Mouse (Mus musculus) left cerebral cortex, adult 11 months (tissue): ENCODE data around the gene Wdfy3.
A peak's percentile ranks its signal among the peaks of the same experiment; 100 is the strongest.
"Not testable (repeated sequence)": the region's sequence is repeated elsewhere in the genome, so short reads cannot be mapped to it uniquely, and the experiment has no call there.

Experiments
- DNase-seq: peaks from one replicate; pipeline ENCODE4 v3.0.0; 2022; ENCODE audit warnings: low spot score

Wdfy3 gene

DNA sequence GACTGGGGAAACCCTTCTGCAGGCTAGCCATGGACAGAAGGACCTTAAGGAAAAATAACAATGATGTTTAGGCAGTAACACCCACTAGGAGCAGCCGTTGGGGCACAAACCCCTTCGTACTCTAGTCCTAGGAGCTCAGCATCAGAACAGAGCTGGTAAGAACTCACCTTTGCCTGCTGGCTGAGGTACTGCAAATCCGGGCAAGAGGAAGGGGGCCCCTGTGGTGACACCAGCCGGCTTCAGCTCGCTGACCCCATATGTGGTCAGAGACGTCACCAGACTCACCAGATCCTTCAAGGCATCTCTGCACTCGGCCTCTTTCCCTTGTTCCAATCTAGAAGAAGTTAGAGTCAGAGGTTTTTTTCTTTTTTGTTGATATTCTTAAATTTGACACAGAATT is 121.1 kb downstream of the Wdfy3 start:
- DNase-seq: no peak

DNA sequence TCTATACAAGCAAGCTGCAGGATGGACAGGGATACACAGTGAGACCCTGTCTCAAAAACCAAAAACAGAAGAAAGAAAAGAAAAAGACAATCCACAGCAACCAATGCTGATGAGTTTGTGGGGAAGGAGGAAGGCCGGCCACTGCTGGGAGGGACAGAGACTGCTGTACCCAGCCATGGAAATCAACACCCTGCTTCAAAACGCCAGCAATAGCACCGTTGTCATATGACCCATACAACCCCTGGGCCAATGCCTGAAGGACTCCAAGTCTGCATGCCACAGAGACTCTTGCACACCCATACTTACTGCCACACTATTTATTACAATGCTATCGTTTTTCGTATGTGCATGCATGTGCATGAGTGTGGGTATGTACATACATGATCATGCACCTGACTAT is 124.0 kb downstream of the Wdfy3 start:
- DNase-seq: no peak

DNA sequence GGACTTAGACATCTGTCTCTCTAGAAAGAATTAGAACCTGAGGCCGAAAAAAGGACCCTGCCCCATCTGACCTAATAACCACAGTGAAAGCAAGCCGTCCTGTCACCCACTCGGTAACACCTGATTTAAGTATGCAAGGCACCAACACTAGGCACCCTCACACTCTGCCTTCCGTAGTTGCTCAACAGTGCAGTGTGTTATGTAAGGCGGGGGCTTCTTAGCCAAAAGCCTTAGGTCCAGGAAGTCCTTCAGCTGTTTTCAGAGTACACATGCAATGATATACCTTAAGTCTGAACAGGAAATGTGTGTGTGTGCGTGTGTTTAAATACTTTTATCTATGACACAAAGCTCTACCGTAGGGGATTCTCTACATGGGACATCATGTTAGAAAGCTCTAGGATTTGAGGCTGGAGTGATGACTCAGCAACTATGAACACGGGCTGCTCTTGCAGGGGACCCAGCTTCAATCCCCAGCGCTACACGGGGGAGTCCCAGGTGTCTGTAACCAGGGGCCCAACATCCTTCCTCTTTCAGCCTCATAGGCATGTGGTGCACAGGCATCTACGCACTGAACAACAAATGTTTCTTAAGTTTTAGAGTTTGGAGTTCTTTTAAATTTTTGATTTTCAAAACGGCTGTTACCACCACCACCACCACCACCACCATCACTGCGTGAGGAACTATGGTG is 131.7 kb downstream of the Wdfy3 start:
- no peak for DNase-seq

DNA sequence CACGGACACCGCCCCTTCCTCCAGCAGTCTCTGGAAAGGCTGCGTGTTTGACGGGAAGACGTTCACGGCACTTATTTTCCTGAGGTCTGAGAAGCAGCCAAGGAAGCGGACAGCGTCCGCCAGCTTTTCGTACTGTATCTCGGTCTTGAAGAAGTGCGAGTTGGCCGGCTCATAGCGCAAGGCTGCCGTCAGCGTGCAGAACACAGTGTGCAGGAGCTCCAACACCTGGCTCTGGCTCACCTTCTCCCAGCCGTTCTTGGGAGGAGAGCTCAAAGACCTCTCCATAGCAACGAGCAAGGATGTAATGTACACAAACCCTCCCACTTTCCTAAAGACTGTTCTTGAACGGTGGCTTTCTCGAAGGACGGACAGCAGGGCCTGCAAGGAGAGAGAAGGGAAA is 132.4 kb downstream of the Wdfy3 start:
- DNase-seq: no peak

DNA sequence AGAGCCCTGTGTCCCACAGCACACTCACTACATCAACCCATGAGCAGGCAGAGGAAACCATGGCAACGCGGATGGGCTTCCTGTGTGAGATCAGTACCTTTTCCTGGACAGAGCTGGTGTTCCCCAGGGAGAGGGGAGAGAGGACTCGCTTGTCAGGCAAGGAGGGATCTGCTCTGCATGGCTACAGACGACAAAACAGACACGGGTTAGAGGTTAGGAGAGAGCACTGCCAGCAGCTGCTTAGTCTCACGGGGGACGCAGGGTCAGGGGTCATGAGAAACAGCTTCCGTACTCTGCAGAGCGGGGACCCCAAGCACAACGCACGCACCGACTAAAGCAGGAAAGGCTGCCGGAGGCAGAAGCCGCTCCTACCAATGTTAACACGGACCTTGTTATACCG is 133.8 kb downstream of the Wdfy3 start:
- DNase-seq: no peak

DNA sequence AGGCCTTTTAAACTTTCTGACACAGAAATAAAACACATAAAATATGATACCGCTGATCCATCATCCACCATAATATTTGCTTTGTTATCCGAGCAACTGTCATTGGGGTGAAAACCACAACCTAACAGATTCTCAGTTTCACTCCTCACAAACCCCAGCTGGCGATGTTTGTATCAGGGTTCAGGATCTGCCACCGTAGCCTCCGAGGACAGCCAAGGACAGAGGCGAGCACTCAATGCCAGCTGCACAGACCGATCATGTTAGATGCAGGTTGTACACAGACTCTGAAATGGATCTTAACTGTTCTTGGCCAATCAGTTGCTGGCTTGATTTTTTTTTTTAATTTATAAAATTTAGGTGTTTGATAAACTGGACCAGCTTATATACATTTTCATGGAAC is 135.1 kb downstream of the Wdfy3 start:
- no peak for DNase-seq

DNA sequence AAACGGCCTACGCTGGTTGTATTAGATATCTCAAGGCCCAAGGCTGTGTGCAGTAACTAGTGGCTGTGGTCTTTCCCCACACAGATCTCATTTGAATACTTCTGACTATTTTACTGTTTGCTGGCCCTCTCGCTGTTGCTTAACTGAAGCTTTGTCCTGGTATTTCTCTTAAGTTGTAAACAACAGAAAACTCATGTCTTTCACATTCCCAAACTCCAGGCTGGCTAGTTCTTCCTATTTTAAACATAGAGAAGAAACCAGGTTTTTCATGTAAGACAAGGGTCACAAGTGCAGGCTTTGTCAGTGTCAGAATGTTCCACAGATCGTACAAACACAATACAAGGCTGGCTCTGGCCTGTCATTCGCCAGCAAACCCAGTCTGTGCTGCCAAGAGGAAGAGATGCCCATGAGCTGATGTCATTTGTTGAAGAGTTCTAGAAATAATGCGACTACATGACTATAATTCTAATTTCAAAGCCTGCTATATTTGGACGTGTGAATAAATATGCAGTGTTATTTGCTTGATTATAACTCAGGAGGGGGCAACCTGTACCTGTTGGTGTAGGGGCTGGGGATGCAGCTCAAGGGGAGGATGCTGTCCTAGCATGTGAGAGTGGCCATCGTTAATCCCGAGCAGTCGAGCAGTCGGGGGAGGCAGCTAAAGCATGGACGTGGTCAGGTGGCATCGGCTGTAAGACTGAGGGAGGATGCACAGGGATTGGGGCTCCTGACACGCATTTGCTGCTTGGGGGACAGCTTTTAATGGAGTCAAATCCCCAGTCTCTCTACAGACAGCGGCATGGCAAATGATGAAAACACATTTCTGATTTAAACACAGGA is 136.5 kb downstream of the Wdfy3 start:
- DNase-seq: peak; percentile 36

DNA sequence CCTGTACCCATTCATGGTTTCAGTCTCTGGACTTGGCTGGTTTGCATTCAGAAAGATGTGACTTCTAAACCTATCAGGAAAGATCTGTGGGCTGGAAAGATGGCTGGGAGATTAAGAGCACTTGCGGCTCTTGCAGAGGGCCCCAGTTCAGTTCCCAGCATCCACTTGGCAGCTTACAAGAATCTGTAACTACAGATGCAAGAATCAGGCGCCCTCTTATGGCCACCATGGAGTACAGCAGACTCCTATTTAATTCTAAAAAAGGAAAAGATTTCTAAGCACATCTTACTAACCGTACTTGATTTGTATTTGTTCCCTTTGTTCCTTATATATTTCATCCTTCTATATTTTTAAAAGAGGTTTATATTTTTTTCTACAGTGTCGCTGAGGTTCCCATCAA is 137.7 kb downstream of the Wdfy3 start:
- DNase-seq: no peak

DNA sequence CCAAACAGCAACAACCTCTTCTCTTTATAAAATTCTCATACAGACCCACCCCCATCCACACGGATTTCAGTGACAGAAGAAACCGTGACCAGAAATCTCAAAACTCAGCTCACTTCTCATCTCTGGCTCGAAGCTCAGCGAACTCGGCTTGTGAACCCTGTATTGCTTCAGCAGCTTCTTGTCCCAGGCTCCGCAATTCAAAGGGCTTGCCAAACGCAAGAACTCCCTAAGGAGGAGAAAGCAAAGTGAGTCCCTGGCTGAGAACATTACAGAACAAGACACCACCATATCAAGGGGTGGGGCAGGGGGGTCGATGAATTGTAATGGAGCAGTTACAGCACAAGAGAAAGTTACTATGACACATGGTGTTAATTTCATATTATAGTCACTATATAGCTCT is 143.4 kb downstream of the Wdfy3 start:
- DNase-seq: no peak

DNA sequence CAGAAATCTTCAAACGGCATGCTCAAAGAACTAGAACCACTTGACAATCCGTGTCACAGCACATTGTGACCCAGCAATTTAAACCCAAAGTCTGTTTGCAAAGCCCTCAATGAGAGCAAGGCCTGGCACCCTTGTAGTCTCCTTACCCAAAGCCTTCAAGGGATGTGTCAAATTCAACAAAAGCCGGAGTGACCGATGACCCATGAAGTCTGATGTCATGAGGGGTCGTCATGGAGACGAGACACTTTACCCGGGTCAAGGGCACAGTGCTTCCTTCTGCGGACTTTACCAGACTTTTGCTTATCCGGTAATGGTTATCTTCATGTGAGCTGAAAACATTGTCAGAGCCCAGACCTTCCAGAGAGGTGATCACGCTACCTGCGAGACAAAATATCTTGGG is 146.0 kb downstream of the Wdfy3 start:
- no peak for DNase-seq

DNA sequence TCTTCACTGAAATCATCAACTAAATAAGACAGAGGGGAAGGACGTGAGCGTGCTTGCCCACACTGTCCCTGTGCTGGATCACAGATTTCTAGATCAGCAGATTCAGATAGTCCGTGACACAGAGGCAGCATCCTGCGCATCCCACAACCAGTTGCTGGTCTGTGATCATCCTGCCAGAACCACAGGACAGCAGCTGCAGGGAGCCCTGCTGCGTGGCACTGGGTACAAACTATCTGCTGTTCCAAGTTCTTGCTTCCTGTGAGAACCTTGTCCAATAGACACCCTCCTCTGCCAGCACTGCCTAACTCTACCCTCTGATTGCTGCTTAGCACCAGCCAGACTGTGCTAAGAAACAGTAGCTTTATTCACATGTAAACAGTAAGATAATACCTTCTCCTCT is 150.2 kb downstream of the Wdfy3 start:
- DNase-seq: no peak

DNA sequence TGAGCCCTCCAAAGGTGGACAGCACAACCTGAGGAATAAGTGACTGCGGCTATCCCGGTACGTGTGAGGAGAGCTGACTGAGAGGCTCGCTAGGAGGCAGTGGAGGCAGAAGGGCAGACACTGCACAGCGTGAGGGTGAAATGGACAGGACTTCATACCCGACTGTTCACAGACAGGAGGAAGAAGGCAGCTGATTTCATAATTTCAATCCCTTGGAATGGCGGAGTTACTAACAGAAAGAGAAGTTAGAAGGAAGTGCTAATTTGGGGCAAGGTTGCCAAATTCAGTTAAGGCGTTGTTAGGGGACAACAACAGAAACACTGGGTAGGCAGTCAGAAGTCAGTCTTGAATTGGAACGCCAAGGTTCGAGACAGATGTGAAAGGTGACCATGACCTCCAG is 160.3 kb downstream of the Wdfy3 start:
- no peak for DNase-seq

DNA sequence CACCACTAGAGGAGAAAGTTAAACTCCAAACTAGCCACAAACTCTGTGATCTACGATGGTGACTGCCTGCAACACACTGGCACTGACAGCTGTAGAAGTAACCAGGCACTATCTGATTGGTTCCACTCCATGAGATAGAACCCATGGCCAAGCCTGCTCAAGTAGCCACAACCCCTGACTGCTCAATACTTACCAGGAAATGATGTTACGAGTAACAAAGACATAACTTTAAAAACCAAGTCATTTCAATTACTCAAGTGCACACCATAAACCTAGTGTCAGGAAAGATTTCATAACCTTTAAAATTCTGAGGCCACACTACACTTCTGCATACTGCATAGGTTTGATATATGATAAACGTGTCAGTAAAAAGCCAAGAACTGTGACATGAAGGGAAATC is 164.1 kb downstream of the Wdfy3 start:
- DNase-seq: no peak

DNA sequence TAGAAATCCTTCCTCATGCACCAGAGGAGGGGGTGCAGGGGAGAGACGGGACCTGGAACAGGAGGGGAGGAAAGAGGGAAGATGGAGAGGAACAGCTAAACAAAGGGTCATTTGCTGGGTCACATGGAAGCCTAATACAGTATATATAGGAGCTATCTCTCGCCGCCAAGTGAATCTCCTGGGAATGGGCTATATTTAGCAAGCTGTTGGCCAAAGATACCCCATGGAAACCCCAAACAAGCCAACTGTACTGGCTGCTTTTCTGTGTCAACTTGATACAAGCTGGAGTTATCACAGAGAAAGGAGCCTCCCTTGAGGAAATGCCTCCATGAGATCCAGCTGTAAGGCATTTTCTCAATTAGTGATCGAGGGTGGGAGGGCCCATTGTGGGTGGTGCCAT is 164.9 kb downstream of the Wdfy3 start:
- DNase-seq: not testable (repeated sequence)

DNA sequence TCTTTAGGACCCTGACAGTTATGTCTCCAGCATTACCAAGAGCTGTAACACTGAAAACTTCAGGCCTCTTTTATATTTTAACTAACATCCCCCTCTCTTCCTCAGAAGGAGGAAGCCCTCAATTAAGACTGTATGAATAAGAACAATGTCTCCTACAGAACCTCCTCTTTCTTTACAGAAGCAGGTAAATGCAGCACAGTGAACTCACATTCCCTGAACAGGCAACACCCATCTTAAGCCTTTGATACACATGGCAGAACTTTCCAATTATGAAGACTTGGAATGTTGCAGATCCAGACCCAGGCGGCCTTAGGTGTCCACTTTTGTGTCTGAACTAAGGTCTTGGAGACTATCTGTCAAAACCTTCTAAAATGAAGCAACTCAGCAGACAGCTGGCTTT is 167.0 kb downstream of the Wdfy3 start:
- no peak for DNase-seq

DNA sequence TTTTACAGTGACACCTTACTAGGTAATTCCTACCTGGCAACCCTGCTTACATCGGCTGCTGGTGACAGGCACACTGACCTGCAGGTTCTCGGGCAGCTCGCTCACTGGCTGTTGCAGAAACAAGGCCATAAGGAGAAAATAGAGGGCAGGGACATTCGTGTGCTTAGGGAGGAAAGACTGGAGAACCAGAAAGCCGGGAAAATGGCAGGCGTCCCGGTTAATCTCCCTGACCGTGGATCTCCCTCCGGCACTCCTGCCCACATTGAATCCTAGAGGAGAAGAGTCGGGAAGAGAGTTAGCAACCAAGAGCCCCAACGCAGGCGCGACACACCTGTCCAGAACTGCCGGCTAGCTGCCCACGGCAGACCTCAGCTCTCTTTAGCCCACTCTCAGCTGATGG is 169.7 kb downstream of the Wdfy3 start:
- no peak for DNase-seq

DNA sequence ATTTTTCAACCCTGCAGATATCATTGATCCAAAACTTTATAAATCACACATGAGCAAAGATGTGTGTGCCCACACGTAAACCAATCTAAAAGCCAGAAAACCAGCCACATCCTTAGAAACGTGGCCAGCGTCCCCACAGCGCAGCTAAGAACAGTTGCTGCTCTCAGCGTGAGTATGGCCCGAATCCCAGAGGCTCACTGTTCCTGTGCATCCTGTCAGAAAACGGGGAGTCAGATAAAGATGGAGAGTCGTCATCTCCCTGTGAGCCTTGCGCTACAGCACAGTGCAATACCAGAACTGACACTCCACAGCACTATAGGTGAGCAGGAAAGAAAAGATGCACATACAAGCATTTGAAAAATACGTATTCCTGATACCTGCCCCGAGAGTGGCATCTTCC is 172.9 kb downstream of the Wdfy3 start:
- no peak for DNase-seq

DNA sequence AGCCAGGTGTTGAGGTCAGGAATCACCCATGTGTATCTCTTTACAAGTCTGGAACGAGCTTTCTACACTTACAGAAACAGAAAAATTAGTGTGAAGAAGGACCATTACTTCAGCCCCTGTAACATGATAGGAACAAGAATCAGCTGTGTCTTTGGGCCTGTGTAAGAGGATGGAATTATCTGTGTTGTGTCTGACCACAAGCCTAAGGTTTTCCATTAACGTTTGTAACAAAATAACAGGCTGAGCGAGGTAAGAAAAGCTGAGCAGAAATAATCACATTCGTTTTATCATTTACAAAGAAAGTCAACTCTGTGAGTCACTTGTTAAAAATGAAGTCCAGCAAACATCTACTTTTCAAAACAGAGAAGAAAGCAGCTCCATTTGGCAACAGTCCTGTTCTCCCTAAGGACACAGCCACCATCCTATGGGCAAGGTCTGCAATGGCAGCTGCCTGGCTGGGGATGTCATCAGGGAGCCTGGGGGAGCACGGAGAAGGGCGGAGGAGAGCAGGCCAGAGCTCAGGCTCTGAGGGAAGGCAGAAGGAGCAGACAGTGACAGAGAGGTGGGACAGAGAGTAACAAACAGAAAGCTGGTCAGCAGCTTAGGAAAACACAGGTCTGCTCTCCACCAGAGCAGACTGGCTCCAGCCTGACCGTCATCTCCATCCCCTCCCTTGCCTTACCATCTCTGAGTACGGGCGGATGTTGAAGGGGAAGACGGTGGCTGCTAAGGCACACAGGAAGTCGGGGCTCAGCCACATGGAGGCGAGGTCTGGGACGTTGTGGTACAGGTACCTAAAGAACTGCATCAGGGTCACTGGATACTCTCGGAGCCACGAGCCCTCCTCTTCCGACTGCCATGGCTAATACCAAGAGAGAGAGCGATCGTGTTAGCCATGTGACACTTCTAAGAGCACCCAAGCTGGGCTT is 173.7 kb downstream of the Wdfy3 start:
- no peak for DNase-seq

DNA sequence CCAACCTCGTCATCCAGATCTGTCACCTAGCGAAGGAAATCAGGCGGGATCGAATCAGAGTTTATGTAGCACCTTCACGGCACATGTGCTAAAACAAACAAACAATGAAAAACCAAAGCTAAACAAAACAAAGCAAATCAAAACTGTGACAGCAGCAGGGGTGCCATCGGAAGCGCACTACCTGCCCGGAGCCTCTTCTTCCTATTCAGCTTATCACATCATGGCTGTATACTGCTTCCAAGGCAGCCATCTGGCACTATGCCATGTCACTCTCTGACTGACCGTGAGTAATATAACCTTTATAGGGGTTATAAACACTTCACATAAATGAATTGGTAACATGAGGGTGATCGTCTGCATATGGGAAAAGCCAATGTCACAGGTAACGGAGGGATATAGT is 174.6 kb downstream of the Wdfy3 start:
- DNase-seq: no peak

DNA sequence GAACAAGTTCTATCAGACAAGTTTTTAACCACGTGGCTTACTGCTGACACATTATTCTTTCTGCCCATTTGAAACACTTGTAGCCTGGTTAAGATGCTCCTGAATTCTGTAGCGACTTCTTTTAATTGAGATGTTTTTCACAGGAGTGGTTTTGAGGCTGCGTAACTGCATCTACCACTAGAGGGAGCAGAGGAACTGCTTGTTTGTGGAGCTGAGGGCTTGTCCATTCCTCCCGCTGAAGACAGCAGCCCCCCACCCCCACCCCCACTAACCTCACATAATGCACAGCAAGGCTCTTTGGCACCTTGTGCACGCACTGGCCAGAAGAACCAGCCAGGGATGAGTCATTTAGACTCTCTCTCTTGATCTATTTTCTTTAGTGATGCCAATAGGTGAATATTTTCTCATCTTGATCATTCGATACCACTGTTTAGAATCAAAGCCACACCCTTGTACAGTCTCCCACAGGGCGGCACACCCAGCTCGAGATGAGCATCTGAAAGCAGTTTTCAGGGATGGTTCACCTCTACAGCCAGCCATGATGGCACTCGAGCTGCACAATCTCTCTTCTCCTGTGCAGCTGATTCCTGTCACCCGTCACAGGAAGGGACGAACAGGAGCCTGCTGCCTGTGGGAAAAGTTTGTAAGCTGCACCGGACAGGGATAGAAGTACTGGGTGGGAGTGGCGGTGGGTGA is 175.8 kb downstream of the Wdfy3 start:
- DNase-seq: no peak

DNA sequence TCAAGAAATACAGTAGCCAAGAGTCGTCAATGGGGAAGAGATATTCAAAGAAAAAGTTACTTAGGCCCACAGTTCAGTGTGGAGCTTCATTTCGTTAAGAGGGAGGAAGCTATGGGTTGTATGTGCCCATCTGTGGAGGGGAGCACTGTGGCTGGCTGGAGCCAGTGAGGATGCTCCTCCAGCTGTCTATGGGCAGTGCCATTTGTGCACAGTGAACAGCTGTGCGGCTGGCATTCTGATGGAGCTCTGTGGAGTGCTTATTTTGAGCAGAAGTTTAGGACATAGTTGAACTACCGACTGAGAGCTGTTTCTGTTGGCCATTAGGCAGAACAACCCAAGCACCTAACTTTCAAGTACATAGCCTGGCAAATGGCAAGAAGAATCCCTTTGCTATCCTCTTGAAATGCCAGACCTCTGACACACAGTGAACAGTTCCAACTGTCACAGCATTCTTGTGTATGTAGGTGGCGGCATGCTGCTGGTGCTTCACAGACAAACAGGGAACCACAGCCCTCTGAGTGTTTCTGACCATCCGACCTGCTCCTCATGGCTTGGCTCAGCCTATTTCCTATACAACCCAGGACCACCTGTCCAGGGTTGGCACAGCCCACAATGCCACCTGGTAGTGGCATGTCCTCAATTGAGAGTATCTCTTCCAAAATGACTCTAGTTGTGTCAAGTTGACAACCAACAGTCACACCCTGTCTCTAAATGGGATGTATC is 177.9 kb downstream of the Wdfy3 start:
- no peak for DNase-seq
